Mouse (Mus musculus): ENCODE results near the gene Gaa. TPM values are rescaled to one million over a fixed set of nuclear protein-coding genes. Genes with fewer than 3 reads are reported as not detected.

The Gaa gene
- polyA plus RNA-seq, 1 experiment: 86.4 TPM

DNA sequence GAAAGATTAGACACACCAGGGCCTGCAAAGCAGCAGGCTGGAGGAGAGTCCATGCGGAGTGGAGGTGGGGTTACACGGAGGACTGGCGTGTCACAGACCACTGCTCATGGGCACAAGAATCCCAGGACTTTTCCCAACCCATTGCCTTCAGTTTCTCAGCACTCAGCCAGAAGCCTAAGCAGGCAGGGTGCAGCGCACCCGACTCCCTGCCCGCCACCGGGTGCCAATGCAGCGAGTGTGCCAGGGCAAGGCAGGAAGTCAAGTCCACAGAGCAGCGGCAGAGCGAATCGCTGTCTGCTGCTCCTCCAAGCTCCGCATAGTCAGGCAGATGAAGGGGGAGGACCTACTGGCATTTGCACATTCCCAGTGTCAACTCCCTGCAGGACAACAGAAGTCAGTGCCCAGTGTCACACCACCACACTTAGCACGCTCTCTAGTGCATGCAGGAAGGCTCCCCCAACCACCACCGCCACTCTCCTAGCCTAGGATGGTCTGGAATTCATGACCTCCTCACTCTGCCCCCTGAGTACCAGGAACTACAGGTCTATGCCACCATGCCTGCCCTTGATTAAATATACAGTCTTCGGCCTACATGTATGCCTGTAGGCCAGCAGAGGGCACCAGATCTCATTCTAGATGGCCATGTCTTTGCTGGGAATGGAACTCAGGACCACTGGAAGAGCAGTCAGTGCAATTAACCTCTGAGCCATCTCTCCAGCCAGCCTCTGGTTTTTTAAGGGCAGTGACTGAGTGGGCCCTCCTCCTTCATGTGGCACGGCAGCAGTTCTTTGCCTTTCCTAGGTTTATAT, 37.4 kb downstream of the Gaa start:
- Histone ChIP-seq H3K36me3 (ENCODE audit: control insufficient read depth, insufficient read depth) (no peaks in the 10 kb centered on the region), H3K4me2 (ENCODE audit: low read depth) (no peak overlapping the region), H3K27me3 (ENCODE audit: control insufficient read depth, insufficient read depth, insufficient read length) (peaks cover 35% of the 10 kb centered on the region), H3K79me2 (ENCODE audit: control insufficient read depth, insufficient read depth) (no peaks in the 10 kb centered on the region), H3ac (ENCODE audit: control insufficient read depth, insufficient read length) (no peak overlapping the region), H3K4me3 (no peak overlapping the region)
- TF ChIP-seq MYOD1 (IDR thresholded peaks at IDR 0.05; ENCODE audit: control insufficient read depth in 1 of 3, insufficient read length in 2 of 3, low read depth in 2 of 3): no peak
- no peak for TF ChIP-seq TCF12 (IDR thresholded peaks at IDR 0.05; ENCODE audit: insufficient read depth, poor library complexity, severe bottlenecking)
- no peak for TF ChIP-seq MAX (IDR thresholded peaks at IDR 0.05; ENCODE audit: low read depth)
- TF ChIP-seq E2F4 (IDR thresholded peaks at IDR 0.05; ENCODE audit: insufficient read depth): no peak
- TF ChIP-seq REST (IDR thresholded peaks at IDR 0.05; ENCODE audit: insufficient read depth, insufficient read length): no peak
- TF ChIP-seq TCF3 (IDR thresholded peaks at IDR 0.05; ENCODE audit: insufficient read length, low read depth): no peak
- TF ChIP-seq POLR2AphosphoS2 (IDR thresholded peaks at IDR 0.05; ENCODE audit: insufficient read length, low read depth): no peak
- TF ChIP-seq USF1 (IDR thresholded peaks at IDR 0.05; ENCODE audit: low read depth): no peak
- no peak for TF ChIP-seq CEBPB (IDR thresholded peaks at IDR 0.05; ENCODE audit: insufficient read depth, poor library complexity, severe bottlenecking)
- no peak for TF ChIP-seq POLR2A (IDR thresholded peaks at IDR 0.05; ENCODE audit: insufficient read length, low read depth)
- TF ChIP-seq MYOG (IDR thresholded peaks at IDR 0.05; ENCODE audit: control insufficient read depth in 1 of 3, insufficient read depth in 1 of 3, insufficient read length in 2 of 3, low read depth in 2 of 3): no peak
- no peak for TF ChIP-seq SRF (IDR thresholded peaks at IDR 0.05; ENCODE audit: control insufficient read depth, insufficient read length, low read depth)

DNA sequence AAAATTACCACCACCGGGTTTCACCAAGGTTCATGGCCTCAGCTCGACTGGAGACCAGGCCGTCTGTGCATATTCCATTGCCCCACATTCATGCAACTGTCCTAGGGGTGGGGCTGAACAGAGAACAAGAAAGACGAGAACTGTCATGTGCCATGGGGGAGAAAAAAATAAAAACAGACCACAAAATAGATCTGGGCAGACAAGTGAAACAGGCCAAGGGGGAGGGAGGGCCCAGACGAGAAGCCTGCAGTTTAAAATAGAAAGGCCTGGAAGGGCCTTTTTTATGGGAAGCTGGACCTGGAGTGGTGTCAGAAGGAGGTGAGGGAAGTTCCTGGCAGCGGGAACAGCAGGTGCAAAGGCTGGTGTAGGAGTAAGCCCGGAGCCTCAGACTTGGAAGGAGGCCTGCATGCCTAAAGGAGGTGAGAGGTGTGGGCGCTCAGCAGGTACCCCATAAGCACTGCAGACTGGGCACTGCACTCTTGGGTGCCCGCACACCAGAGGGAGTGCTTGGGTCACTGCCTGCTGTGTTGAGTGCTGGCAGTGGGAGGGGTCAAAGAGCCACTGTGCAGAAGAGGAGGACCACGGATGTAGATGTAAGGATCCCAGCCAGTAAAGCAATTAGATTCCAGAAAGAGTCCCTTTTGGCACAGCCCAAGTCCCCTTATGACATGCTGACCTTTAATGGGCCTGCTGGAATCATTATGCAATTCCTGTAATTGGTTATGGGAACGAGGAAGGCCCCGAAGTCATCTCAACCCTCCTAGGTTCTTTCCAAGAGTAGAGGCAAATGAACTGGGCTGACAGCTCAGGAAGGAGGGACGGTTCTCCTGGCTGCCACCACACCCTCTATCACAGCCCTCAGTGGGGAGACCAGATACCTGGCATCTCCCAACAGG, 39.3 kb downstream of the Gaa start:
- Histone ChIP-seq H3K4me2 (ENCODE audit: low read depth) (peak overlapping the region; percentile 13), H3K27me3 (ENCODE audit: control insufficient read depth, insufficient read depth, insufficient read length) (peaks cover 40% of the 10 kb centered on the region)

DNA sequence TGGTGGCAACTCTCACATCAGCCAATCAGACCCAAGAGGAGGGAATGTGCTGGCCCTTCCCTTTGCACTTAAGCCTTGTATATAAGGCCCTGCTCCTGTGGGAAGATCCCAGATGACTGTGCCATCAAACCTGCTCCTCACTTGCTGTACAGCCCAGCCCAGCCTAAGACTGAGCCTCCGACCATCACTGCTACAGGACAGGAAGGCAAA, 39.9 kb downstream of the Gaa start, which contains the start of gene Card14:
Card14 (plus strand) TSS at position 111 of the 210 bp plus-strand sequence.
- Histone ChIP-seq H3K4me3 (no peak within 1 kb of the TSS), H3ac (ENCODE audit: control insufficient read depth, insufficient read length) (no peak within 1 kb of the TSS), H3K36me3 (ENCODE audit: control insufficient read depth, insufficient read depth) (no peaks in the 10 kb centered on the region), H3K27me3 (ENCODE audit: control insufficient read depth, insufficient read depth, insufficient read length) (peaks cover 38% of the 10 kb centered on the region), H3K79me2 (ENCODE audit: control insufficient read depth, insufficient read depth) (no peaks in the 10 kb centered on the region), H3K4me2 (ENCODE audit: low read depth) (peak within 1 kb of the TSS; percentile 51)
- TF ChIP-seq POLR2A (IDR thresholded peaks at IDR 0.05; ENCODE audit: insufficient read length, low read depth) (peak; percentile 31), TCF12 (IDR thresholded peaks at IDR 0.05; ENCODE audit: insufficient read depth, poor library complexity, severe bottlenecking) (no peak)

More for the DNA sequence above, 39.3 kb downstream of the Gaa start:
- H3ac ChIP-seq (ENCODE audit: control insufficient read depth, insufficient read length): no peak overlapping the region
- H3K36me3 ChIP-seq (ENCODE audit: control insufficient read depth, insufficient read depth): no peaks in the 10 kb centered on the region
- no peak overlapping the region for H3K4me3 ChIP-seq
- TF ChIP-seq E2F4 (IDR thresholded peaks at IDR 0.05; ENCODE audit: insufficient read depth) (no peak), TCF3 (IDR thresholded peaks at IDR 0.05; ENCODE audit: insufficient read length, low read depth) (no peak), MYOD1 (IDR thresholded peaks at IDR 0.05; ENCODE audit: control insufficient read depth in 1 of 3, insufficient read length in 2 of 3, low read depth in 2 of 3) (peak in 1 of 3 experiments; percentile 54), CEBPB (IDR thresholded peaks at IDR 0.05; ENCODE audit: insufficient read depth, poor library complexity, severe bottlenecking) (no peak), POLR2A (IDR thresholded peaks at IDR 0.05; ENCODE audit: insufficient read length, low read depth) (no peak), SRF (IDR thresholded peaks at IDR 0.05; ENCODE audit: control insufficient read depth, insufficient read length, low read depth) (no peak), USF1 (IDR thresholded peaks at IDR 0.05; ENCODE audit: low read depth) (no peak), MYOG (IDR thresholded peaks at IDR 0.05; ENCODE audit: control insufficient read depth in 1 of 3, insufficient read depth in 1 of 3, insufficient read length in 2 of 3, low read depth in 2 of 3) (peak in 1 of 3 experiments; percentile 62), POLR2AphosphoS2 (IDR thresholded peaks at IDR 0.05; ENCODE audit: insufficient read length, low read depth) (no peak), REST (IDR thresholded peaks at IDR 0.05; ENCODE audit: insufficient read depth, insufficient read length) (no peak), TCF12 (IDR thresholded peaks at IDR 0.05; ENCODE audit: insufficient read depth, poor library complexity, severe bottlenecking) (no peak)
- no peaks in the 10 kb centered on the region for H3K79me2 ChIP-seq (ENCODE audit: control insufficient read depth, insufficient read depth)

DNA sequence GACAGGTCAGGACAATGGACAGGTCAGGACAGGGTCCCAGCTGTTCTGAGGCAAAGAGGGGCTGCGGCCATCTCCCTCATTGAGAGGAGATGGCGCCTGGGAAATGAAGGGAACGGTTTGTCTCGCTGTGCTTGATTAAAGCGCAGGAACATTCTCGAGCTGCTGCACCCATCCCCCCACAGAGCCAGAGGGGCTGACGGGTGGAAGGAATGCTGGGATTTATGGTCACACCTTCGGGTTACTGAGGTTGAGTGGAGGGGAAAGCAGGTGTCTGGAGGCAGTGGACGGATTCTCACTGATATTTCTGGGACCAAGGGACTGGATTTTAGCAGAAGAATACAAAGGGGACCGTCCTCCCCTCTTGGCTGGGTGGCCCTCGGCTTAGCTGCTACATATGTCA, 40.2 kb downstream of the Gaa start:
- H3ac ChIP-seq (ENCODE audit: control insufficient read depth, insufficient read length): no peak overlapping the region
- H3K4me3 ChIP-seq: no peak overlapping the region
- H3K79me2 ChIP-seq (ENCODE audit: control insufficient read depth, insufficient read depth): no peaks in the 10 kb centered on the region
- peak overlapping the region; percentile 42 for H3K4me2 ChIP-seq (ENCODE audit: low read depth)
- TF ChIP-seq REST (IDR thresholded peaks at IDR 0.05; ENCODE audit: insufficient read depth, insufficient read length) (peak; percentile 34), SRF (IDR thresholded peaks at IDR 0.05; ENCODE audit: control insufficient read depth, insufficient read length, low read depth) (no peak), POLR2A (IDR thresholded peaks at IDR 0.05; ENCODE audit: insufficient read length, low read depth) (no peak), MYOD1 (IDR thresholded peaks at IDR 0.05; ENCODE audit: control insufficient read depth in 1 of 3, insufficient read length in 2 of 3, low read depth in 2 of 3) (peak in 1 of 3 experiments; percentile 4), MYOG (IDR thresholded peaks at IDR 0.05; ENCODE audit: control insufficient read depth in 1 of 3, insufficient read depth in 1 of 3, insufficient read length in 2 of 3, low read depth in 2 of 3) (peak in 1 of 3 experiments; percentile 53), USF1 (IDR thresholded peaks at IDR 0.05; ENCODE audit: low read depth) (no peak)
- H3K36me3 ChIP-seq (ENCODE audit: control insufficient read depth, insufficient read depth): no peaks in the 10 kb centered on the region
- peaks cover 34% of the 10 kb centered on the region for H3K27me3 ChIP-seq (ENCODE audit: control insufficient read depth, insufficient read depth, insufficient read length)
